Mouse (Mus musculus) small intestine, adult 2 months (tissue): ENCODE measurements around the gene Atp6ap1l.

Experiments used
- CTCF ChIP-seq: fragments of 200-500 bp; IDR thresholded peaks from 2 replicates; pipeline ENCODE4 v1.5.1; 2012; ENCODE audit warnings: low read depth, mild to moderate bottlenecking, control low read depth, inconsistent platforms, low read length, moderate library complexity, mixed read lengths; ENCODE audit not compliant: insufficient replicate concordance, insufficient read length; ENCODE audit errors: extremely low read depth
- POLR2A ChIP-seq: fragments of 200-500 bp; IDR thresholded peaks from 2 replicates; pipeline ENCODE4 v1.6.1; 2012; ENCODE audit warnings: low read depth, mild to moderate bottlenecking, control low read depth, inconsistent platforms, low read length, moderate library complexity

- TF ChIP-seq CTCF = no peak
- TF ChIP-seq POLR2A = no peak
Measured at GRCm38 (mm10) chr13:90844191-90844590, 61.0 kb downstream of the Atp6ap1l start.
